Mouse (Mus musculus): ENCODE measurements at regions not wholly inside any gene's neighbourhood (a gene's known extent, or its start where the extent isn't known, plus 50 kb on each side); places are given as distances from the start of the nearest gene placed in this dataset.

DNA sequence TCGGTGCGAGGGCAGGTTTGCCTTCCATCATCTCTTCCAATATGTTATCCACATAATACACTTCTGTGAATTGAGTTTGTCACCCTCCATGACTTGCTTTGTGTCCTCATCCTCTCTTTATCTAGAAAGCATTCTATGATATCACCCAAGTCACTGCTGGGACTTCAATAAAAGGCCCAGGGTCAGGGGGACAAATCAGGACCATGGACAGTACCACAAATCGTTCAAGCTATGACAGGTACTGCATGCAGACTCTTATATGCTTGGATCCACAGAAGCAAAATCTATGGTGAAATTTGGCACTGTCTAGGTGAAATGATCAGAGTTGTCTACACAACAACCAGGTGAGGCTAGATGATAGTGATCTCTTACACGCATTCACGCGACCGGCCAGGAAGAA, 95.9 kb upstream of the Foxb1 start:
- TF ChIP-seq POLR2A (IDR thresholded peaks at IDR 0.05; ENCODE audit: control insufficient read depth, low read depth, low read length), result no peak
- TF ChIP-seq CTCF (IDR thresholded peaks at IDR 0.05; ENCODE audit: control insufficient read depth, insufficient read depth, insufficient replicate concordance, low read depth, low read length), result no peak
- H3K27me3 ChIP-seq (ENCODE audit: control insufficient read depth, insufficient read depth, low read length), result no peaks in the 10 kb centered on the region

DNA sequence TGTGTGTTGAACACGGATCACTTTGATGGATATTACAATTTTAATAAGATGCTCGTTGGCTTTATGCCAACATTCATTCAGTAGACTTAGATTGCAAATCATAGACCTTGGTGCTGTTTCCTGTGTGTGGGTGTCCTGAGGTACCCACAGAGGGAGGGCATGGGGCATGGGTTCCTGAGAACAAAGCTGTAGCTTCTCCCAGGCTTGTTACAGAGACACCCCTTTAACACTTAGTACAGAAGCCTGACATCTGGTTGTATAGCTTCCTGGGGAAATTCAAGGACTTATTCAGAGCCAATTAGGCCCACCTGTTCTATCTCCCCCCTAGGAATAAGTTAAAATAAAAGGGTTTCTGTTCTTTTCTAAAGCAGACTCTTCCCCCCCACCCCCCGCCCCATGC, 97.9 kb upstream of the Foxb1 start:
- Histone ChIP-seq H3K27me3 (ENCODE audit: control insufficient read depth, insufficient read depth, low read length) (no peaks in the 10 kb centered on the region), H3K4me3 (ENCODE audit: control insufficient read depth, low read depth, low read length) (no peak overlapping the region), H3K4me1 (ENCODE audit: control insufficient read depth, insufficient read depth, low read length) (no peaks in the 10 kb centered on the region), H3K27ac (ENCODE audit: control insufficient read depth, insufficient read depth, low read depth, low read length) (no peak overlapping the region), H3K36me3 (ENCODE audit: control insufficient read depth, insufficient read depth, low read length) (no peaks in the 10 kb centered on the region)
- no peak for TF ChIP-seq POLR2A (IDR thresholded peaks at IDR 0.05; ENCODE audit: control insufficient read depth, low read depth, low read length)
- TF ChIP-seq CTCF (IDR thresholded peaks at IDR 0.05; ENCODE audit: control insufficient read depth, insufficient read depth, insufficient replicate concordance, low read depth, low read length), result no peak

More for the DNA sequence above, 95.9 kb upstream of the Foxb1 start:
- Histone ChIP-seq H3K36me3 (ENCODE audit: control insufficient read depth, insufficient read depth, low read length) (no peaks in the 10 kb centered on the region), H3K27ac (ENCODE audit: control insufficient read depth, insufficient read depth, low read depth, low read length) (no peak overlapping the region), H3K4me3 (ENCODE audit: control insufficient read depth, low read depth, low read length) (no peak overlapping the region), H3K4me1 (ENCODE audit: control insufficient read depth, insufficient read depth, low read length) (no peaks in the 10 kb centered on the region)

DNA sequence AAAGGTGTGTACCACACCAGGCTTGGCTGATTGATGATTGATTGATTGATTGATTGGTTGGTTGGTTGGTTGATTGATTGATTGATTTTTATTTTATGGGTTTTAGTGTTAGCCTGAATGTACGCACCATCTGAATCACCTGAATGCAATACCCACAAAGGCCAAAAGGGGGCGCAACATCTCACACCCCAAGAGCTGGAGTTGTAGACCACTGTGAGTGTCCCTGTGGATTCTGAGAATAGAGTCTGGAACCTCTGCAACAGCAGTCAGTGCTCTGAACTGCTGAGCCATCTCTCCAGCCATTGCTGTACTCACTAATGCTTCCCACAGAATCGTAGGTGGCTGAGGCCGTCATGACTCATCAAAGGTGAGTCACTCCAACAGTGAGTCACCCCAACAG, 109.4 kb upstream of the Foxb1 start:
- Histone ChIP-seq H3K4me1 (ENCODE audit: control insufficient read depth, insufficient read depth, low read length) (no peaks in the 10 kb centered on the region), H3K36me3 (ENCODE audit: control insufficient read depth, insufficient read depth, low read length) (no peaks in the 10 kb centered on the region), H3K4me3 (ENCODE audit: control insufficient read depth, low read depth, low read length) (no peak overlapping the region), H3K27me3 (ENCODE audit: control insufficient read depth, insufficient read depth, low read length) (no peaks in the 10 kb centered on the region), H3K27ac (ENCODE audit: control insufficient read depth, insufficient read depth, low read depth, low read length) (no peak overlapping the region)
- TF ChIP-seq POLR2A (IDR thresholded peaks at IDR 0.05; ENCODE audit: control insufficient read depth, low read depth, low read length), result no peak
- TF ChIP-seq CTCF (IDR thresholded peaks at IDR 0.05; ENCODE audit: control insufficient read depth, insufficient read depth, insufficient replicate concordance, low read depth, low read length), result peak; percentile 64; the same call in 1 of the 2 replicates

DNA sequence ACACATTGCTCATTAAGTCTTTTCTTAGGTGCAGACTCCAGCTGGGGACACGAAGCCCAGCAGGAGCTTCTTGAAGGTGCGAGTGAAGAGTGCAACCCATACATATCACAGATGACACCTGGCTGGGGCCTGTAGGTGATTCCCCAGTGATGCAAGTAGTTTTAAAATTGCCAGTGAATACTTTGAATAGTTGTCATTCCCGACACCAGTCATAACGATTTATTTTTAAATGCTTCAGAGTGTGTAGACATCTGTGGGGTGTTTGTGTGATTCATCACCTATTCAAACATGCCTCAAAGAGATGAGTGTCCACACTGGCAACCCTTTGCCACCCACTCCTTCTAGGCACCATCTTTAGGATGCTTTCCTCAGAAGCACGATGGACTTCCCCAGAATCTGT, 102.9 kb upstream of the Bnip2 start:
- Histone ChIP-seq H3K36me3 (ENCODE audit: control insufficient read depth, insufficient read depth, low read length) (no peaks in the 10 kb centered on the region), H3K4me3 (ENCODE audit: control insufficient read depth, low read depth, low read length) (no peak overlapping the region), H3K27me3 (ENCODE audit: control insufficient read depth, insufficient read depth, low read length) (no peaks in the 10 kb centered on the region), H3K27ac (ENCODE audit: control insufficient read depth, insufficient read depth, low read depth, low read length) (no peak overlapping the region), H3K4me1 (ENCODE audit: control insufficient read depth, insufficient read depth, low read length) (no peaks in the 10 kb centered on the region)
- no peak for TF ChIP-seq POLR2A (IDR thresholded peaks at IDR 0.05; ENCODE audit: control insufficient read depth, low read depth, low read length)
- TF ChIP-seq CTCF (IDR thresholded peaks at IDR 0.05; ENCODE audit: control insufficient read depth, insufficient read depth, insufficient replicate concordance, low read depth, low read length), result no peak

DNA sequence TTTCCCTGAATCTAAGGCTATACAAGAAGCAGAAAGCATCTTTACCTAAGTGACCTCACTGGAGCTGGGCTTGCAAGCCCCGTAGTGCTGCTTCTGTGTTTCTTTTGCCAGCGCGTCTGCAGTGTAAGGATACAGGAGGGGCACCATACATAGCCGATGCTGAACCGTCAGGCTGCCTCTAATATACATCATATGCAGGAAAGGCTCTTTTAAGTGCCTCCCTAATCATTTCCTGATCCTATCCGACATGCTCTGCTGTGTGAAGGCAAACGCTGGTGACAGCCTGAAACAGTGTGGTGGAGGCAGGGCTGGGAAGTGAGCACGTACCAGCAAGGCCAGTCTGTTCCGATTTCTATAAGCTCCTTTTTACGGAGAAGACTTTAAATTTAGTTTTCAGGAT, 91.2 kb upstream of the Bnip2 start:
- H3K27ac ChIP-seq (ENCODE audit: control insufficient read depth, insufficient read depth, low read depth, low read length), result no peak overlapping the region

DNA sequence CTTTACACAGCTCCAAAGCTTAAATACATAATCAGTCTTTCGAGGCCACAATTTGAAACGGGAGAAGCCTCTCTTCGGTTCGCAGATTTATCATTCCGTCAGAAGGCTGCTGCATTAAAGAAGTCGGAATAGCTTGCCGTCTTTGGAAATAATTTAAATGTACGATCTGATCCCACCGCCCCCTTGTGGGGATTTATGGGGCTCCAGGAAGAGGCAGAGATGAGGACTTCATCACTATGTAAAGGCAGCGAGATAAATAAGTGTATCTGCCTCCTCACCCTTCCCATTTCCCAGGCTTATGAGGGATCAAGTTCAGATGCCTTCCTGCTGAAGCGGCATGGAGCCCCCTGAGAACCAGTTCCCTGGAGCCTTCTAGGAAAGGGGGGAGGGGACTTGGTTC, 89.9 kb upstream of the Bnip2 start:
- TF ChIP-seq CTCF (IDR thresholded peaks at IDR 0.05; ENCODE audit: control insufficient read depth, insufficient read depth, insufficient replicate concordance, low read depth, low read length), result no peak
- no peak for TF ChIP-seq POLR2A (IDR thresholded peaks at IDR 0.05; ENCODE audit: control insufficient read depth, low read depth, low read length)
- H3K36me3 ChIP-seq (ENCODE audit: control insufficient read depth, insufficient read depth, low read length), result no peaks in the 10 kb centered on the region
- H3K4me3 ChIP-seq (ENCODE audit: control insufficient read depth, low read depth, low read length), result no peak overlapping the region
- H3K4me1 ChIP-seq (ENCODE audit: control insufficient read depth, insufficient read depth, low read length), result no peaks in the 10 kb centered on the region
- no peak overlapping the region for H3K27ac ChIP-seq (ENCODE audit: control insufficient read depth, insufficient read depth, low read depth, low read length)
- H3K27me3 ChIP-seq (ENCODE audit: control insufficient read depth, insufficient read depth, low read length), result no peaks in the 10 kb centered on the region

More for the DNA sequence above, 91.2 kb upstream of the Bnip2 start:
- Histone ChIP-seq H3K4me1 (ENCODE audit: control insufficient read depth, insufficient read depth, low read length) (no peaks in the 10 kb centered on the region), H3K4me3 (ENCODE audit: control insufficient read depth, low read depth, low read length) (no peak overlapping the region), H3K27me3 (ENCODE audit: control insufficient read depth, insufficient read depth, low read length) (no peaks in the 10 kb centered on the region), H3K36me3 (ENCODE audit: control insufficient read depth, insufficient read depth, low read length) (no peaks in the 10 kb centered on the region)
- TF ChIP-seq CTCF (IDR thresholded peaks at IDR 0.05; ENCODE audit: control insufficient read depth, insufficient read depth, insufficient replicate concordance, low read depth, low read length), result no peak
- TF ChIP-seq POLR2A (IDR thresholded peaks at IDR 0.05; ENCODE audit: control insufficient read depth, low read depth, low read length), result no peak

DNA sequence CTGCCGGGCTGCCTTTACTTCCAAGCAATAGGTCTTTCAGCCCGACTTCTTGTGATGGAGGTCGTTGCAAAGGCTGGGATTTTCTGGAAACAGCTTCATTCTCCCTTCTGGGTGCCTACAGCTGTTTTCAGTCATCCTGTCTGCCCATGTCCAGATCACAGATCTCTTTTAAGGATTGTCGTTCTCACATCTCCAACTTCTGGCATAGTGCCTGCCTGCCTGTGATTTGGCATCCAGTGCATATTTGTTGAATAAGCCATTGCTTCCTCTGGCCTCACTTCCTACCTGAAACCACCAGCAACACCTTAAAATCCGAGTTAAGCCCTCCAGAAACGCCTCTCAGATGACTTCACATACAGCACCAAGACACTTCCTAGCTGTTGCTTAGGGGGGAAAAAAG, 88.4 kb upstream of the Bnip2 start:
- TF ChIP-seq CTCF (IDR thresholded peaks at IDR 0.05; ENCODE audit: control insufficient read depth, insufficient read depth, insufficient replicate concordance, low read depth, low read length) (no peak), POLR2A (IDR thresholded peaks at IDR 0.05; ENCODE audit: control insufficient read depth, low read depth, low read length) (no peak)
- Histone ChIP-seq H3K27ac (ENCODE audit: control insufficient read depth, insufficient read depth, low read depth, low read length) (no peak overlapping the region), H3K4me1 (ENCODE audit: control insufficient read depth, insufficient read depth, low read length) (no peaks in the 10 kb centered on the region), H3K4me3 (ENCODE audit: control insufficient read depth, low read depth, low read length) (no peak overlapping the region), H3K36me3 (ENCODE audit: control insufficient read depth, insufficient read depth, low read length) (no peaks in the 10 kb centered on the region), H3K27me3 (ENCODE audit: control insufficient read depth, insufficient read depth, low read length) (no peaks in the 10 kb centered on the region)
